Mouse (Mus musculus) lung, postnatal 0 days (tissue): ENCODE measurements around the gene Pcbp3. TPM values are rescaled to one million over a fixed set of nuclear protein-coding genes. Genes with fewer than 3 reads are reported as not detected.

Experiments used
- ATAC-seq: fragments of 200-750 bp; cut with Nextera tagmentation; 2 replicates; pipeline ENCODE4 v1.8.0; 2017; ENCODE audit warnings: moderate library complexity
- DNase-seq: peaks from one replicate; pipeline ENCODE4 v3.0.0-alpha.2; 2016; ENCODE audit warnings: low spot score
- H3K27ac ChIP-seq: fragments of 300-500 bp; sonication (generic); 2 replicates; pipeline ENCODE4 v1.5.1; 2014; ENCODE audit warnings: antibody characterized with exemption, mild to moderate bottlenecking, low read length, mixed read lengths
- H3K27me3 ChIP-seq: fragments of 300-500 bp; sonication (generic); replicated peaks from 2 replicates; pipeline ENCODE4 v1.6.1; 2014; ENCODE audit warnings: low read length, mixed read lengths; ENCODE audit not compliant: insufficient read depth
- H3K36me3 ChIP-seq: fragments of 300-500 bp; sonication (generic); 2 replicates; pipeline ENCODE4 v1.6.1; 2014; ENCODE audit warnings: low read length, mixed read lengths; ENCODE audit not compliant: insufficient read depth
- H3K4me1 ChIP-seq: fragments of 300-500 bp; sonication (generic); 2 replicates; pipeline ENCODE4 v1.6.1; 2014; ENCODE audit warnings: antibody characterized with exemption, low read depth, low read length, mixed read lengths; ENCODE audit not compliant: insufficient read depth
- H3K4me2 ChIP-seq: fragments of 300-500 bp; sonication (generic); replicated peaks from 2 replicates; pipeline ENCODE4 v1.6.1; 2014; ENCODE audit warnings: low read depth, mild to moderate bottlenecking, low read length, moderate library complexity, mixed read lengths
- H3K4me3 ChIP-seq: fragments of 300-500 bp; sonication (generic); 2 replicates; pipeline ENCODE4 v1.5.1; 2014; ENCODE audit warnings: low read depth, low read length
- H3K9ac ChIP-seq: fragments of 300-500 bp; sonication (generic); replicated peaks from 2 replicates; pipeline ENCODE4 v1.6.1; 2014; ENCODE audit warnings: low read depth, mild to moderate bottlenecking
- H3K9me3 ChIP-seq: fragments of 300-500 bp; sonication (generic); 2 replicates; pipeline ENCODE4 v1.6.1; 2016; ENCODE audit warnings: low read length, mixed read lengths
- CTCF ChIP-seq: IDR thresholded peaks from 2 replicates; pipeline ENCODE4 v1.5.1; 2016; ENCODE audit warnings: antibody characterized with exemption, mild to moderate bottlenecking
- EP300 ChIP-seq: IDR thresholded peaks from 2 replicates; pipeline ENCODE4 v1.6.1; 2016; ENCODE audit warnings: antibody characterized with exemption, mild to moderate bottlenecking, control low read depth
- WGBS: fragments of 180-500 bp; shearing (Covaris S2); extraction: QIAGEN DNeasy Blood & Tissue Kit; methylation state at CpG from one replicate; pipeline ENCODE4 v1.1.7; 2014; 5-methylcytosine and 5-hydroxymethylcytosine counted together
- polyA plus RNA-seq: library from polyadenylated mRNA; unstranded; fragments of >200 nt; fragmentation: Nextera tagmentation; extraction: Ambion mirVana; gene quantifications from 2 replicates; pipeline ENCODE4 v1.2.1, GENCODE M21; 2015

Pcbp3 gene
- polyA plus RNA-seq, 1 experiment from 2014 or later = 29.3 TPM

DNA sequence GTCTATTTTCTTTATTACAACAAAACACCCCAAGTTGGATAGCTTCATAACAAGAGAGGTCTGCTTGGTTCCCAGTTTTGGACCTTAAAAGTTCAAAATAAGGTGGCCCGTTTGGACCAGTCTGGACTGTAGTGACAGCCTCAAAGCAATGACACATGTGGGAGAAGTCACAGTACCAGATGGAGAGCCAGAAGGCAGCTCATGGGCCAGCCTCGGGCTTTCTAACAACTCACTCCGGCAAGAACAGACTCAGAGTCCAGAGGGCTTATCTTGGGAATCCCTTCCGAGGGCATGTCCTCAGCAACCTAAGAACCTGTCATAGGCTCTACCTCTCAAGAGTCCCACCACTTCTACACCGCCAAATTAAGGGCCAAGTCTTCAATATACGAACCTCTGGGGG is 24.9 kb downstream of the Pcbp3 start:
- no peak for DNase-seq
- no peak overlapping the region for H3K4me2 ChIP-seq
- no peak overlapping the region for H3K27ac ChIP-seq
- H3K4me3 ChIP-seq = no peak overlapping the region
- no peaks in the 10 kb centered on the region for H3K27me3 ChIP-seq
- no peaks in the 10 kb centered on the region for H3K4me1 ChIP-seq
- H3K9me3 ChIP-seq = no peaks in the 10 kb centered on the region
- TF ChIP-seq CTCF (no peak), EP300 (no peak)
- no peaks in the 10 kb centered on the region for H3K36me3 ChIP-seq
- no peak overlapping the region for H3K9ac ChIP-seq
- no peak for ATAC-seq
- 87% methylated on average over 6 of the region's 6 CpGs for WGBS

DNA sequence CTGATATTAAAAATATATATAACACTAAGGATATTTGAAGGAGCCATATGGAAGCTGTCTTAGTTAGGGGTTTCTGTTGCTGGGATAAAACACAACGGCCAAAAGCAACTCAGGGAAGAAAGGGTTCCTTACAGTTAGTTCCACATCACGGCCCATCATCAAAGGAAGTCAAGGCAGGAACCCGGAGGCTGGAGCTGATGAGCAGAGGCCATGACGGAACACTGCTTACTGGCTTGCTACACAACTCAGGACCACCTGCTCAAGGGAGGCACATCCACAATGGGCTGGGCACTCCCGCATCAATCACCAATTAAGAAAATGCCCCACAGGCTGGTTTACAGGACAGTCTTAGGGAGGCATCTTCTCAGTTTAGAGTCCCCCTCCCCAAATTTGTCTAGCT is 26.9 kb downstream of the Pcbp3 start:
- no peak for TF ChIP-seq CTCF
- no peak for TF ChIP-seq EP300
- Histone ChIP-seq H3K4me1 (no peaks in the 10 kb centered on the region), H3K4me2 (no peak overlapping the region), H3K9ac (no peak overlapping the region), H3K36me3 (no peaks in the 10 kb centered on the region), H3K27ac (no peak overlapping the region), H3K27me3 (no peaks in the 10 kb centered on the region), H3K4me3 (no peak overlapping the region), H3K9me3 (no peaks in the 10 kb centered on the region)
- no peak for ATAC-seq
- 89% methylated on average over 5 of the region's 5 CpGs for WGBS
- no peak for DNase-seq

DNA sequence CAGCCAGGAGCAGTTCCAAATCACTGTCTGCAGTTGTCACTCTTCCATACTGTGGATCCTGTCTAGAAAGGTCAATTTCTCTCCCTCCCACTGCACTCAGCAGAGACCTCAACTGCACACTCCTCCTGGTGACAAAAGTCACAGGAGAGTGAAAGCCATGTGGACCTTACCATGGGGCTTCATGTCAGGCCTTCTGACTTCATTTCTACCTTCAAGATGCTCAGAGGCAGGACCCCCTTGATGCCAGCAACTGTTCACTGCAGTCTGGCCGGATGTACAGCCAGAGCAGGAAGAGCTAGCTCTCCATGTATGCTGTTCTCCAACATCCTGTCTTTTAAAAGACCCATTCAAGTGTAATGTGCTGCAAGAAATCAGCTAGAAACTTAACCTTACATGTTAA is 29.9 kb downstream of the Pcbp3 start:
- no peak overlapping the region for H3K4me2 ChIP-seq

DNA sequence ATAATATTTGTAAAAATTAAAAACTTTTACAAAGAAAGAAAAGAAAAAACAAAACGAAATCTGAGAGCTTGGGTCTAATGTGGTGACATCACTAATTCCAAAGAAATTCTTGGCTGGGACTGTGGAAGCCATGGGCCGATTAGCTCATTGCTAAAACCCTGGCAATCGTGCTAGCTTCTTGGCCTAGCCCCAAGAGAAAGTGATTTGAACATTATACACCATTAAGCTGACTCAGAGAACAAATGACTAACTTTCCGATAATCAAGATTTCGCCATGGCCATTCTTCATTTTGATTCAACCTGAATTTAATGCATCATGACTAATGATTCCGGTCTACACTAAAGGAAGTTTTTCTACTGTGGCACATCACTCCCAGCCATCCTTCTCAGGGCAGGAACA is 30.6 kb downstream of the Pcbp3 start:
- 52% methylated on average over 6 of the region's 6 CpGs for WGBS
- H3K4me2 ChIP-seq = no peak overlapping the region
- no peak for TF ChIP-seq CTCF
- peak; percentile 78; the same call in 1 of the 2 replicates for TF ChIP-seq EP300
- H3K36me3 ChIP-seq = no peaks in the 10 kb centered on the region
- no peak overlapping the region for H3K9ac ChIP-seq
- H3K27ac ChIP-seq = no peak overlapping the region
- H3K27me3 ChIP-seq = no peaks in the 10 kb centered on the region
- DNase-seq = peak; percentile 79
- no peaks in the 10 kb centered on the region for H3K9me3 ChIP-seq
- no peaks in the 10 kb centered on the region for H3K4me1 ChIP-seq
- peak; percentile 82 for ATAC-seq
- no peak overlapping the region for H3K4me3 ChIP-seq

More for the DNA sequence above, 29.9 kb downstream of the Pcbp3 start:
- Histone ChIP-seq H3K4me3 (no peak overlapping the region), H3K4me1 (no peaks in the 10 kb centered on the region), H3K9me3 (no peaks in the 10 kb centered on the region), H3K36me3 (no peaks in the 10 kb centered on the region), H3K9ac (no peak overlapping the region), H3K27ac (no peak overlapping the region), H3K27me3 (no peaks in the 10 kb centered on the region)
- no peak for TF ChIP-seq CTCF
- ATAC-seq (no peak), DNase-seq (no peak)
- 48% methylated on average over 1 of the region's 1 CpGs for WGBS

DNA sequence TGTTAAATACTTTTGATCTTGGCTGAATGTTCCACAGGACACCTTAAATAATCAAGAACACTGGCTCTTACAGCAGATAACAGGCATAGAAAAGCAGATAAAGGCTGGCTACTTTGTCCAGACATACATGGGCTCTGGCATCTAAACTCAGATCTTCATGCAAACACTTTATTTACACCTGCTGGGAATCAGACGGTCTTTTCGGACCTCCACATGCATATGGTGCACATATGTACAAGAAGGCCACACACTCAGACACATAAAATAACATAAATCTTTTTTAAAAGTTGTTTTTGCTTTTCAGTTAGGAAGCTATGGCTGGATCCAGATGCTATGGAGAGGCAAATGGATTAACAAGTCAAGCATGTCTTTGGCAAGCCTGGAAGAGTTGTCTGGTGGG is 37.2 kb downstream of the Pcbp3 start:
- Histone ChIP-seq H3K9ac (no peak overlapping the region), H3K4me3 (no peak overlapping the region), H3K27me3 (no peaks in the 10 kb centered on the region), H3K27ac (no peak overlapping the region), H3K4me1 (no peaks in the 10 kb centered on the region), H3K9me3 (no peaks in the 10 kb centered on the region), H3K4me2 (no peak overlapping the region), H3K36me3 (no peaks in the 10 kb centered on the region)
- TF ChIP-seq EP300 = no peak
- no peak for TF ChIP-seq CTCF
- 85% methylated on average over 2 of the region's 2 CpGs for WGBS
- DNase-seq (no peak), ATAC-seq (no peak)

DNA sequence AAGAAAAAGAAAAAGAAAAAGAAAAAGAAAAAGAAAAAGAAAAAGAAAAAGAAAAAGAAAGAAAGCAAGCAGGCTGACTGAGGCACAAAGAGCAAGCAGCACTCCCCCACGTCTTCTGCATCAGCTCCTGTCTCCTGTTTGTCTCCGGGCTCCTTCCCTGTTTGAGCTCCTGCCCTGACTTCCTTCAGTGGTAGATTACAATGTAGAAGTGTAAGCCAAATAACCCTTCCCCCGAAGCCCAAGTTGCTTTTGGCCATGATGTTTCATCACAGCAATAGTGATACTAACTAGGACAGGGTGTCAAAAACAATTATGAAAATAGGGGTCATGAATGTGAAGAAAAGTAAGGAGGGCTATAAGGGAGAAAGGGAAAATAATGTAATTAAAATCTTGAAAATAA is 43.6 kb downstream of the Pcbp3 start:
- no peak overlapping the region for H3K9ac ChIP-seq
- H3K4me3 ChIP-seq = no peak overlapping the region
- ATAC-seq = no peak
- peaks cover 3% of the 10 kb centered on the region; the same call in 1 of the 2 replicates for H3K9me3 ChIP-seq
- DNase-seq = no peak
- no peaks in the 10 kb centered on the region for H3K36me3 ChIP-seq
- H3K4me1 ChIP-seq = no peaks in the 10 kb centered on the region
- no peaks in the 10 kb centered on the region for H3K27me3 ChIP-seq
- TF ChIP-seq CTCF (no peak), EP300 (no peak)
- 67% methylated on average over 3 of the region's 3 CpGs for WGBS
- H3K27ac ChIP-seq = no peak overlapping the region
- H3K4me2 ChIP-seq = no peak overlapping the region

DNA sequence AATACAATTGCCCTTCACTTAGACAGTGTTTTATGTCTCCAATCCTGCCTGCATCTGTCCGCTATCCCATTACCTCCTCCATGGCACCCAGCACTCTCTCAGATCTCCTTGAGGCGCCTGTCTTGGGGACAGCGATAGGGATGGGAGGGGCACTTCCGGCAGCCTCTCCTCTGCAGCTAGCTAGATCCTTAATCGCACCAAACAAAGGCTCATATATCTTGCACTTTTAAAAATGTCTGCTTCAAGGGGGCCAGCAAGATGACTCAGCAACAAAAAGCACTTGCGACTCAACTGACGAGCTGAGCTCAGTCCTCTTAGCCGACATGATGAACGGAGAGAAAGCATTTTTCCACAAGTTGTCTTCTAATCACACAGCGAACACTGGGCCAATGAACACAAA is 55.3 kb downstream of the Pcbp3 start:
- peak overlapping the region; percentile 51 for H3K27ac ChIP-seq
- peaks cover 9% of the 10 kb centered on the region; the same call in 1 of the 2 replicates for H3K4me1 ChIP-seq
- H3K4me3 ChIP-seq = no peak overlapping the region
- H3K9ac ChIP-seq = no peak overlapping the region
- peak; percentile 57 for ATAC-seq
- WGBS = 30% methylated on average over 10 of the region's 10 CpGs
- no peaks in the 10 kb centered on the region for H3K36me3 ChIP-seq
- peak; percentile 56 for DNase-seq
- H3K4me2 ChIP-seq = no peak overlapping the region; the same call in 1 of the 2 replicates
- H3K27me3 ChIP-seq = no peaks in the 10 kb centered on the region
- TF ChIP-seq EP300 (peak; percentile 63), CTCF (no peak)
- no peaks in the 10 kb centered on the region for H3K9me3 ChIP-seq
